Mouse (Mus musculus) kidney, adult 2 months (tissue): ENCODE results near the gene Gpnmb. TPM values are rescaled to one million over a fixed set of nuclear protein-coding genes. Genes with fewer than 3 reads are reported as not detected.

Experiments used
- DNase-seq: peaks from one replicate; pipeline ENCODE4 v3.0.0; 2021
- H3K27ac ChIP-seq: fragments of 200-500 bp; 2 replicates; pipeline ENCODE4 v1.5.1; 2012; ENCODE audit warnings: low read depth, low read length, control low read depth, inconsistent platforms; ENCODE audit not compliant: insufficient read depth
- H3K27me3 ChIP-seq: fragments of 200-500 bp; replicated peaks from 2 replicates; pipeline ENCODE4 v1.6.1; 2012; ENCODE audit warnings: mild to moderate bottlenecking, moderate library complexity, low read length, inconsistent platforms; ENCODE audit not compliant: control insufficient read depth, insufficient read depth
- H3K36me3 ChIP-seq: fragments of 200-500 bp; 2 replicates; pipeline ENCODE4 v1.6.1; 2012; ENCODE audit warnings: mild to moderate bottlenecking, moderate library complexity, low read length, inconsistent platforms; ENCODE audit not compliant: control insufficient read depth, insufficient read depth
- H3K4me1 ChIP-seq: fragments of 200-500 bp; 2 replicates; pipeline ENCODE4 v1.6.1; 2011; ENCODE audit warnings: low read length; ENCODE audit not compliant: control insufficient read depth, insufficient read depth
- H3K4me3 ChIP-seq: fragments of 200-500 bp; 2 replicates; pipeline ENCODE4 v1.5.1; 2011; ENCODE audit warnings: mild to moderate bottlenecking, low read depth, low read length, control low read depth; ENCODE audit not compliant: insufficient read depth
- CTCF ChIP-seq: fragments of 200-500 bp; conservative IDR thresholded peaks from 2 replicates; pipeline ENCODE4 v1.5.1; 2011; ENCODE audit warnings: low read depth, mild to moderate bottlenecking, control low read depth, low read length, moderate library complexity, mixed read lengths; ENCODE audit not compliant: insufficient read depth, insufficient read length
- POLR2A ChIP-seq: fragments of 200-500 bp; IDR thresholded peaks from one replicate; pipeline ENCODE4 v1.6.1; 2011; ENCODE audit warnings: low read depth, low read length, control low read depth
- WGBS: fragments of 180-500 bp; shearing (Covaris S2); methylation state at CpG from one replicate; pipeline ENCODE4 v1.1.7; 2018; 5-methylcytosine and 5-hydroxymethylcytosine counted together
- polyA plus RNA-seq: library from polyadenylated mRNA; depleted of rRNA; stranded (reverse); fragments of >200 nt; gene quantifications from 2 replicates; pipeline ENCODE4 v1.2.3, GENCODE M21; 2012

The Gpnmb gene
- polyA plus RNA-seq, 1 experiment, result 1.2 TPM

- peak; percentile 97 for DNase-seq
- peak within 1 kb of the TSS; percentile 41 for H3K27ac ChIP-seq
- no peaks in the 10 kb centered on the region for H3K27me3 ChIP-seq
- peak within 1 kb of the TSS; percentile 87 for H3K4me3 ChIP-seq
- TF ChIP-seq CTCF (no peak), POLR2A (no peak)
- under 1% methylated on average over 49 of the region's 49 CpGs for WGBS
- no peaks in the 10 kb centered on the region for H3K36me3 ChIP-seq
- H3K4me1 ChIP-seq, result peaks cover 6% of the 10 kb centered on the region
These were observed 37.2 kb downstream of the Gpnmb start, which contains the start of gene Malsu1 for GRCm38 (mm10) chr6:49073304-49074116. TSS of gene Malsu1 (plus strand) at chr6:49073795.

GRCm38 (mm10) chr6:49074117-49074490, 37.8 kb downstream of the Gpnmb start:
- no peaks in the 10 kb centered on the region for H3K27me3 ChIP-seq
- TF ChIP-seq POLR2A (no peak), CTCF (no peak)
- H3K4me1 ChIP-seq, result peaks cover 6% of the 10 kb centered on the region
- H3K4me3 ChIP-seq, result peak overlapping the region; percentile 87
- no peaks in the 10 kb centered on the region for H3K36me3 ChIP-seq
- H3K27ac ChIP-seq, result peak overlapping the region; percentile 22
- under 1% methylated on average over 19 of the region's 19 CpGs for WGBS
- no peak for DNase-seq

GRCm38 (mm10) chr6:49077894-49078293, 41.5 kb downstream of the Gpnmb start:
- no peaks in the 10 kb centered on the region for H3K36me3 ChIP-seq
- TF ChIP-seq POLR2A, result no peak
- no peak for TF ChIP-seq CTCF
- 81% methylated on average over 2 of the region's 2 CpGs for WGBS
- H3K27ac ChIP-seq, result no peak overlapping the region
- H3K27me3 ChIP-seq, result no peaks in the 10 kb centered on the region
- H3K4me3 ChIP-seq, result no peak overlapping the region
- no peak for DNase-seq
- peaks cover 6% of the 10 kb centered on the region for H3K4me1 ChIP-seq

- H3K4me1 ChIP-seq, result peaks cover 6% of the 10 kb centered on the region
- 94% methylated on average over 1 of the region's 1 CpGs for WGBS
- peaks cover 2% of the 10 kb centered on the region for H3K36me3 ChIP-seq
These were observed 43.0 kb downstream of the Gpnmb start for GRCm38 (mm10) chr6:49079313-49079712.

GRCm38 (mm10) chr6:49083008-49083407, 46.7 kb downstream of the Gpnmb start:
- H3K4me1 ChIP-seq, result no peaks in the 10 kb centered on the region
- no peak for DNase-seq
- no peak overlapping the region for H3K27ac ChIP-seq
- TF ChIP-seq POLR2A, result no peak
- TF ChIP-seq CTCF, result no peak
- no peaks in the 10 kb centered on the region for H3K27me3 ChIP-seq
- H3K36me3 ChIP-seq, result peaks cover 7% of the 10 kb centered on the region
- no peak overlapping the region for H3K4me3 ChIP-seq
- 91% methylated on average over 4 of the region's 4 CpGs for WGBS

More at GRCm38 (mm10) chr6:49079313-49079712, 43.0 kb downstream of the Gpnmb start:
- no peak overlapping the region for H3K4me3 ChIP-seq
- H3K27me3 ChIP-seq, result no peaks in the 10 kb centered on the region
- H3K27ac ChIP-seq, result no peak overlapping the region
- TF ChIP-seq CTCF (no peak), POLR2A (no peak)
- no peak for DNase-seq

GRCm38 (mm10) chr6:49094968-49095367, 58.6 kb downstream of the Gpnmb start:
- WGBS, result 81% methylated on average over 10 of the region's 10 CpGs
- H3K27me3 ChIP-seq, result no peaks in the 10 kb centered on the region
- no peaks in the 10 kb centered on the region for H3K36me3 ChIP-seq
- no peak overlapping the region for H3K27ac ChIP-seq
- peaks cover 13% of the 10 kb centered on the region for H3K4me1 ChIP-seq
- TF ChIP-seq CTCF, result no peak
- no peak for TF ChIP-seq POLR2A
- H3K4me3 ChIP-seq, result no peak overlapping the region
- no peak for DNase-seq

- TF ChIP-seq POLR2A (no peak), CTCF (no peak)
- no peak overlapping the region for H3K4me3 ChIP-seq
- peak overlapping the region; percentile 55 for H3K27ac ChIP-seq
- peak; percentile 64 for DNase-seq
- peaks cover 13% of the 10 kb centered on the region for H3K4me1 ChIP-seq
- 54% methylated on average over 7 of the region's 7 CpGs for WGBS
- H3K27me3 ChIP-seq, result no peaks in the 10 kb centered on the region
- no peaks in the 10 kb centered on the region for H3K36me3 ChIP-seq
These were observed 60.1 kb downstream of the Gpnmb start for GRCm38 (mm10) chr6:49096421-49096820.
